Mouse (Mus musculus): ENCODE results near the gene Birc2.
A peak's percentile ranks its signal among the peaks of the same experiment; 100 is the strongest.

Gene Birc2

GRCm38 (mm10) chr9:7785396-7785795 is 51.5 kb downstream of the Birc2 start:
- DNase-seq (ENCODE audit: low read depth): no peak

- no peak for DNase-seq (ENCODE audit: low read depth)
Observed at GRCm38 (mm10) chr9:7784615-7785012, 52.2 kb downstream of the Birc2 start.

GRCm38 (mm10) chr9:7783823-7784614 is 52.8 kb downstream of the Birc2 start:
- no peak for DNase-seq (ENCODE audit: low read depth)

GRCm38 (mm10) chr9:7780250-7781150 is 56.4 kb downstream of the Birc2 start:
- no peak for DNase-seq (ENCODE audit: low read depth)

- no peak for DNase-seq (ENCODE audit: low read depth)
Observed at GRCm38 (mm10) chr9:7779786-7780185, 57.1 kb downstream of the Birc2 start.

- no peak for DNase-seq (ENCODE audit: low read depth)
Observed at GRCm38 (mm10) chr9:7778771-7779170, 58.1 kb downstream of the Birc2 start.

GRCm38 (mm10) chr9:7777652-7778051 is 59.2 kb downstream of the Birc2 start:
- DNase-seq (ENCODE audit: low read depth): peak; percentile 54

- DNase-seq (ENCODE audit: low read depth): no peak
Observed at GRCm38 (mm10) chr9:7776940-7777339, 59.9 kb downstream of the Birc2 start.

- no peak for DNase-seq (ENCODE audit: low read depth)
Observed at GRCm38 (mm10) chr9:7775986-7776385, 60.9 kb downstream of the Birc2 start.

GRCm38 (mm10) chr9:7775011-7775410 is 61.9 kb downstream of the Birc2 start:
- DNase-seq (ENCODE audit: low read depth): no peak

GRCm38 (mm10) chr9:7774538-7774937 is 62.3 kb downstream of the Birc2 start:
- no peak for DNase-seq (ENCODE audit: low read depth)

- DNase-seq (ENCODE audit: low read depth): no peak
Observed at GRCm38 (mm10) chr9:7773686-7774085, 63.2 kb downstream of the Birc2 start.

GRCm38 (mm10) chr9:7772773-7773454 is 64.0 kb downstream of the Birc2 start:
- DNase-seq (ENCODE audit: low read depth): no peak

- no peak for DNase-seq (ENCODE audit: low read depth)
Observed at GRCm38 (mm10) chr9:7772361-7772760, 64.5 kb downstream of the Birc2 start.

- no peak for DNase-seq (ENCODE audit: low read depth)
Observed at GRCm38 (mm10) chr9:7769491-7769890, 67.4 kb downstream of the Birc2 start.

GRCm38 (mm10) chr9:7769081-7769480 is 67.8 kb downstream of the Birc2 start:
- DNase-seq (ENCODE audit: low read depth): no peak
